Mouse (Mus musculus) liver, adult (tissue): Measurements from ENCODE around the gene Fut8.

Experiments
- GATA4 ChIP-seq: IDR thresholded peaks from 2 replicates; pipeline ENCODE4 v1.6.1; 2014; ENCODE audit warnings: mild to moderate bottlenecking, low read length; ENCODE audit not compliant: insufficient replicate concordance

The Fut8 gene

DNA sequence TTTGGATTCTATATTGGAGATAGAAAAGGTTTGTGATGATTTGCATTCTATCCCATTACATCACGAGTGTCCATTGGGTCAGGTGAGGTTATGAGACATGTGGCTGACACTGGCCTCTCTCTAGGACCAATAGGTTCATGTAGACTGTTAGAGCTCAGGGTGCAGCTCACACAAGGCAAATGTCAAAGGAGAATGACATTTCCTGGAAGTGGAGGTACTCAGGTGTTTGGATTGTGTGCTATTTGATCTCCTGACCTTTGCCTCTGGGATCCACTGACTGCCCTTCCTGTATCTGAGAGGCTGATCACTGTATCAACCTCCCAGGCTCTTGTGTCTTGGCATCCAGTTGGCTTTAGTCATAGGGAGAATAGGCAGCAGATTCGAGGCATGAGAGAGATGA is 260.2 kb downstream of the Fut8 start:
- no peak for TF ChIP-seq GATA4

DNA sequence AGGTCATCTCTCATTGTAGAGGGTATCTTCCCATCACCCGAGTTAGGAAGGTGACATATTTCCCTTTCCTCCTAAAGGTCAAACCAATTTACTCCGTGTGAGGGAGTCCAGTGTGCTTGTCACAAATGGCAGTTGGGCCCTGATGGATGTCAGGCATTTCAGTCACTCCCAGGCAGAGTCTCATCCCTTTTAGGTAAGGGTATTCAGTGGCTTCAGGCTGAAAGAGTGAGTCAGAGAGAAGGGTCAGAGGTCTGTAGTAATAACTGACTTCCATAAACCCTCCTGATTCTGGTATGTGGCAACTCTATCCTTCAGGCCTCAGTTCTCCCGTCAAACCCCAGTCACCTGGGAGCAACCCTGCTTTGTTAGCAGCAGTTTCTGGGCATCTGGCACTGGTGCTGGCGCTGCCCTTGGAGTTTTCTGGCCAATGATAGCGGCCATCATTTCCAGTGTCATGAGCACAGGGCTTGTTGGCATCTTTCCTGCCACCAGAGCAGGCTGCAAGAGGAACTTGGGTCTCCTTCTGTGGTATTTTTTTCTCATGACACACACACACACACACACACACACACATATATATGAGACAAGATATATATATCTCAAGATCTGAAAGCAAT is 262.6 kb downstream of the Fut8 start:
- no peak for TF ChIP-seq GATA4

DNA sequence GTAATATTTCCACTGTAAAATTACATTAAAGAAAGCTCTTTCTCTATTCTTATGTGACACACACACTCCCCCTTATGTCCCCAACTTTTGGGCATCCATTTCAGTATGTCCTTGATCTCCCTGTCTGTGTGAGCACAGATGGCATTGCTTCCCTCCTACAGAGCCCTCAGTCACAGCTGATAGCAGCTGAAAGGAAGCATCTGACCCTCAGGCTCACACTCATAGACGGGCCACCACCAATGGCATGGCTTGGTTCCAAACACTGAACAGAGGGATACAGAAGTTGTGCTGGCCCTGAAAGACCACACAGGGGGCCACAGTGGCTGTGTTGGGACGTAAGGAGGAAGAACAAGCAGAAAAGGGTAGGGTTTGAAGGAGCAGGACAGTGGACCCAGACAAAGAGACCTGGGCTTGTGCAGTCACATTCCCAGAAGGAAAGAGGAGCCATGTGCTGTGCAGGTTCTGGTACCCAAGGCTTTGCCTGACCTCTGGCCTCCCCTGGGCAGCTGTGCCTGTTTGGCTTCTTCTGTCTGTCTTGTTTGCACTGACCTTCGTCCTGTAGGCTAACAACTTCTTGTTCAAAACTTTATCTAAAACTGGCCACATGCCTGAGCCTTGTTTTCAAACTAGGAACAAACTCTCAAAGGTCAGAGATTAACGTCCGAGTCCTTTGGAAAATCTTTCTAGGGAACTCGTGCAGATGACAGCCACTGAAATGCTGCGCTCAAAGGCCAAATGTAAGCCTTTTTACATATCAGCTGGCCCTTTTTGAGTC is 263.7 kb downstream of the Fut8 start:
- TF ChIP-seq GATA4: peak; percentile 47

DNA sequence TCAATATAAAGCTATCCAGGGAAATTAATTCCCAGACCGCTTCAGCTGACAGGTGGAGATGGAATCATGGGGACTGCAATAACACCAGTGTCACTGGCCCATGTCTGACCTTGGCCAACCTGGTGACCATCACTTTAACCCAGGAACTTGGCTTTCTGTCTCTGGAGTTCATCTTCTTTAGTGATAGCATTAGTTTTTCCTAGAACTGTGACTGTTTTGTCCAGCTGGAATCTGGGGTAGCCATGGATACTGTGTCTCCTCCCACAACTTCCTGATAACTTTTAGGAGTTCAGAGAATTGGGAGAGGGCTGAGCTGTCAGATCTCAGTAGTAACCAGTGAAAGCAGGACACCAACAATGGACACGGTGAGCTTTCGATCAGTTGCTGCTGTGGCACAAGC is 264.3 kb downstream of the Fut8 start:
- TF ChIP-seq GATA4: no peak

DNA sequence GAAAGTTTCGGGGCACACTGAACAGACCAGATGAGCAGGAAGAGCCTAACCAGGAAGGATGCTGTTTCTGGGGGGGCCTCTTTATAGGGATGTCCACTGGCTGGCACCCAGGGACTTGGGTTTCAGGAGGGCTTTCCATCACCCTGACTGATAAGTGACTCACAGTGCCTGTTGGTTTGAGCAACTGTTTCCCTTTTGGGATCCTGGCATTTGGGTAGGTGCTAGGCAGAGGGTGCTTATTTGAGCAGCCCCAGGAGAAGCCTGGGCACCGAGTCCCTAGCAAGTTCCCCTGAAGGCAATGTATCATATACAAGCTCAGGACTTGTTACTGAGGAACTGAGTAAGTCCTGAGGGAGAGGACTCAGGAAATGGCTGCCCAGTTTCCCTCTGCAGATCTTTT is 267.5 kb downstream of the Fut8 start:
- TF ChIP-seq GATA4: no peak

DNA sequence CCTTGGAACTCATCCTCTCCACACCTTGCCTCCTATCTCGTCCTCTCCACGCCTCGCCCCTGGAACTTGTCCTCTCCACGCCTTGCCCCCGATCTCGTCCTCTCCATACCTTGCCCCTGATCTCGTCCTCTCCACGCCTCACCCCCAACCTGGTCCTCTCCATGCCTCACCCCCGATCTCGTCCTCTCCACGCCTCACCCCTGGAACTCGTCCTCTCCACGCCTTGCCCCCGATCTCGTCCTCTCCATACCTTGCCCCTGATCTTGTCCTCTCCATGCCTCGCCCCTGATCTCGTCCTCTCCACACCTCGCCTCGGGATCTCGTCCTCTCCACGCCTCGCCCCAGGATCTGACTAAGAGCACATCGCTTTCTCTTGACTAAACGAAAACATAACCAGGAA is 269.8 kb downstream of the Fut8 start:
- no peak for TF ChIP-seq GATA4

DNA sequence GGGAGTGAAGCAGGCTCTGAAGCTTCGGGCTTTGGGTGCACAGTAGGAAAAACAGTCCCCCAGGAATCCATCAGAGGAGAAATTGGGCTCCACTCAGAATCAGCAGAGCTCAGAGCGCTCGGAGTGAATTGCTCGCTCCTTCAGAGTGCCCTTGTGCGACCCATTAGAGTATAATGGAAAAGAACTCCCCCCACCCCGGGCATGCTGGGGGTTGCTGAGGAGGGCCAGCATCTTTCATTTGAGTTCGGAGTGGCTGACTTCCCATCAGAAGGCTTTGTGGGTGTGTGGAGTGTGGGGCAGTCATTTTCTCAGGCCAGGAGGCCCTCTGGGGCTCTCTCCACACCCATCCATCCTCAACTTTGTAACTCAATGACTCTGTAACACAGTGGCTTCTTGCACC is 272.8 kb downstream of the Fut8 start:
- TF ChIP-seq GATA4: no peak

DNA sequence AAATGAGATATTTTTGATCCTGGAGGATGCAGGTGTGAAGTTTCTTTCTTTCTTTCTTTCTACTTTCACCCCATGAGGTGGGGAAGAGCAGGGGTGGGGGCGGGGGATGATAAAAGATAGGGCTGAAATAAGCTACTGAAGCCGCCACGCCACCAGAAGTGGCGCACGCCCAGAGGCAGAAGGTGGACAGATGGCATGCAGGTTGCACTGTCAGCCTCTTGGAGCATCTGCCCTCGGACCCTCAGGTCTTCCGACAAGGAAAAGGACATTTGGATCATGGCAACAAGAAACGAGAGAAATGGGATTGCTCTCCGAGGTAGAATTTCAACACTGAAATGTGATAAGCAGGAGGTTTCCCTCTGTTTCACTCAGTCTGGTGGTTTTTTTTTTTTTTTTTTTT is 273.3 kb downstream of the Fut8 start:
- no peak for TF ChIP-seq GATA4

DNA sequence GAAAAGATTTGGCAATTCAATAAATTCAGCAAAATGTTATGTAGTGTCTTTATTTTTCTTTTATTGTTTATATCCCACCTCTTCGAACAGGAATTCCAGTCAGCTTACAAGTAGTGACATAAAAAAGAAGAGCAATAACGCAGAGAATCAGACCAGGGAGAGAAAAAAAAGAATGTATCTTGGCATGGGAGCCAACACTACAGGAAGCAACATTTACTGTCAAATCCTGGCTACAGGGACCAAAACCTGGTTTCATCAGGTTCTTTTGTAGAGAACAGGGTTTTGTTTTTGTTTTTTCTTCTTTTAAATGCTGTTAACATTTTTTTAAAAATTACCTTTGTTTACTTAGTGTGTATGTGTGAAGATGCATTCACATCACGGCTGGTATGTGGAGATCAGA is 273.7 kb downstream of the Fut8 start:
- TF ChIP-seq GATA4: no peak

DNA sequence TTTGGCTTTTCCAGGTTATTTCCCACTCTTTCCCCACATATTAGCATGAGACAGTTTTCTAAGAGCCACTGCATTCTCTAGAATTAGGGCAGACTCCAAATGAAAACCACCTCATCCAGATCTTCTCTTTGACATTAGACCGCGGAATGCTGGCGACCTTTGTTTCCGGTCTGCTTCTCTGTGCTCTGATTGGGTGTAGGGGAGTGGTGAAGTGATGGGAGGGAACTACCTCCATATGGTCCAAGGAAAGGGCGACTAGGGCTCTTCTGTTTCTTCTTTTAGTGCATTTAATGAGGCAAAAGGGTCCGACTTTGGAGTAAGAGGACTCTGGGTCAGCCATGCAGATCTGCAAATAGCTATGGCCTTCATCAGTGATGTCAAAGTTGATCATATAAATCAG is 278.9 kb downstream of the Fut8 start:
- no peak for TF ChIP-seq GATA4

DNA sequence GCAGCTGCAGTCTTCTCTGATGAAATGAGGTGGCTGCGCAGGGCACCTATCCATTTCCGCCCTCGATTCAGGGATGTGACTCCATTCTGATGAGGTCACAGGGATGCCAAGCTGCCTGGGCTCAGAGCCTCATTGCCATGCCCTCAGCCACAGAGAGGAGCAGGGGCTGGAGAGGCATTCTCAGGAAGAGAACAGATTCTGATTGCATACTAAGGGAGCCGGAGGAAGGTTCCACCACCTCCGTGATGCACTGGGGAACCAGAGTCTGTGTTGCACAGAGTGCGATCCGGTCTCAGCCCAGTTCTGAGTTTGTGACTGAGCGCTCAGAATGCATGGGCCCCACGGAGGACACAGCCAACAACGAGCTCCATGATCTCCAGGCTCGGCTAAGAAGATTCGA is 279.8 kb downstream of the Fut8 start:
- no peak for TF ChIP-seq GATA4

DNA sequence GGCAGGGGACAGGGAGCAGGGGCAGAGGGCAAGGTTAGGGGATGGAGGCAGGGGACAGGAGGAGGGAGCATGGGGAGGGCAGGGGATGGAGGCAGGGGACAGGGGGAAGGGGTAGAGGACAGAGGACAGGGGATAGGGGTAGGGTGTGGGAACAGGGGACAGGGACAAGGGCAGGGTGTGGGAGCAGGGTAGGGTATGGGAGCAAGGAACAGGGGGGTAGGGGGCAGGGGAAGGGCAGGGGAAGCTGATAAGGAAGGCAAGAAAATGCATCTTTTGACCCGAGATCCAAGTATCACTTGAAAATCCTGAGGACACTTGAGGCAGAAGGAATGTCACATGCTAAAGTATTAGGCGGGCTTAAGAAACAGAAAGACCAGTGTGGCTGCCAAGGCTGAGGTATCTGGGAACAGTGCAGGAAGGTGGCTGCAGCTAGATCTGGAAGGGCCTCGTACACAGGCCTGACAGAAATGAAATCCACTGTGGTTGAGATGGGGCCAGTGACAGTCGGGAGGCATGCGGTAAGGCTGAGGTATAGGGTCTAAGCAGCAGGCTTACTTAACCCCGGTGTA is 281.7 kb downstream of the Fut8 start:
- no peak for TF ChIP-seq GATA4
